Mouse (Mus musculus) cerebellum, adult 2 months (tissue): ENCODE results near the gene 9330182L06Rik.

Experiments
- CTCF ChIP-seq: fragments of 200-500 bp; IDR thresholded peaks from 2 replicates; pipeline ENCODE4 v1.5.1; 2011; ENCODE audit warnings: low read depth, mild to moderate bottlenecking, control low read depth, low read length, moderate library complexity, borderline replicate concordance; ENCODE audit not compliant: insufficient read depth
- POLR2A ChIP-seq: fragments of 200-500 bp; IDR thresholded peaks from 2 replicates; pipeline ENCODE4 v1.6.1; 2011; ENCODE audit warnings: low read length, control low read depth, borderline replicate concordance; ENCODE audit not compliant: insufficient read depth

DNA sequence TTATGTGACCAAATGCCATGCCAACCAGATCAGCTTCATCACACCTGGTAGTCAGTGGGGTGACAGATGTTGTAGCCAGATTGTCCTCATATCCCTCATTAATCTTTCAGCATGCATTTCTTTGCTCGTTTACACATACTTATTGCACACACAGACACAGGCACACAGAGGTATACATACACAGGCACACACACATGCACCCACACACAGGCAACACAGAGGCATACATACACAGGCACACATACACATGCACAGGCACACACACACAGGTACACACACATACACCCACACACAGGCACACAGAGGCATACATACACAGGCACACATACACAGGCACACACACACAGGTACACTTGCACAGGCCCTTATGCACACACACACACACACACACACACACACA, 99.0 kb downstream of the 9330182L06Rik start:
- TF ChIP-seq CTCF (no peak), POLR2A (no peak)
